Mouse (Mus musculus) megakaryocyte, embryonic 14.5 days (primary cell): ENCODE data around the gene Vps53.

ENCODE experiments used
- FLI1 ChIP-seq: IDR thresholded peaks from 2 replicates; pipeline ENCODE4 v1.6.1; 2012; ENCODE audit warnings: low read length, inconsistent platforms, mixed read lengths
- GATA1 ChIP-seq: IDR thresholded peaks from 3 replicates; pipeline ENCODE4 v1.6.1; 2012; ENCODE audit warnings: mixed read lengths, low read length, inconsistent platforms, borderline replicate concordance

- TF ChIP-seq GATA1 (no peak), FLI1 (no peak)
Measured at GRCm38 (mm10) chr11:76065521-76066095, 113.8 kb downstream of the Vps53 start.
